Mouse (Mus musculus): ENCODE data around the gene Zfp759. TPM values are rescaled to one million over a fixed set of nuclear protein-coding genes. Genes with fewer than 3 reads are reported as not detected.
"Not testable (repeated sequence)": the region's sequence is repeated elsewhere in the genome, so short reads cannot be mapped to it uniquely, and the experiment has no call there.

Gene Zfp759
- polyA plus RNA-seq (2012; ENCODE audit: insufficient read depth, insufficient read length, missing spikeins) = 2.0 and 2.1 TPM in 2 replicates

GRCm38 (mm10) chr13:67121360-67121759 lies at the start of gene Zfp759:
Gene Zfp759, plus strand, starts transcription at chr13:67121660.
- not testable (repeated sequence) for H3K4me3 ChIP-seq (ENCODE audit: insufficient read depth, low read depth, low read length); H3K27ac ChIP-seq (replicated peaks; ENCODE audit: low read depth, low read length)

DNA sequence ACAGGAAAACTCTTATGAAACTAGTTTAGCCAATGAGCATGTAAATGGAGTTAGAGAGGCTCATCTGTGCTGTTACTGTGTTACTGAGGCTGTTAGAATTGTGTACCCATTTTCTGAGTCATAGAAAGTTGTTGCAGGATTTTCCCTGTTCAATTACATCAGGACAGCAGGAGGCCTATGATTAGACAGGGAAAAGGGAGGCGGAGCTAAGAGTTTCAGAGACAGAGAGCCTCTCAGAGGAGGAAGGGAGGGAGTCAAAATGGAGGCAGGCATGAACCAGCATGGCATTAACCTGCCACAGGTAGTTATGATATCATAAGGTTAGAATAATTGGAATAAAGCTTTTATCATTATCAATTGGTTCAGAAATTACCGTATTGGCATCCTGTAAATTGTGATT lies 48.7 kb upstream of the Zfp759 start:
- H3K4me3 ChIP-seq (ENCODE audit: insufficient read depth, low read depth, low read length) = no peak overlapping the region
- H3K4me1 ChIP-seq (ENCODE audit: control insufficient read depth, insufficient read depth, insufficient read length, low read length) = no peaks in the 10 kb centered on the region
- H3K27ac ChIP-seq (replicated peaks; ENCODE audit: low read depth, low read length) = no peak overlapping the region

More at GRCm38 (mm10) chr13:67121360-67121759, at the start of gene Zfp759:
- not testable (repeated sequence) for H3K4me1 ChIP-seq (ENCODE audit: control insufficient read depth, insufficient read depth, insufficient read length, low read length)

- Histone ChIP-seq H3K4me1 (ENCODE audit: control insufficient read depth, insufficient read depth, insufficient read length, low read length) (no peaks in the 10 kb centered on the region), H3K4me3 (ENCODE audit: insufficient read depth, low read depth, low read length) (no peak overlapping the region)
These were observed 44.2 kb upstream of the Zfp759 start for GRCm38 (mm10) chr13:67077244-67077643.

DNA sequence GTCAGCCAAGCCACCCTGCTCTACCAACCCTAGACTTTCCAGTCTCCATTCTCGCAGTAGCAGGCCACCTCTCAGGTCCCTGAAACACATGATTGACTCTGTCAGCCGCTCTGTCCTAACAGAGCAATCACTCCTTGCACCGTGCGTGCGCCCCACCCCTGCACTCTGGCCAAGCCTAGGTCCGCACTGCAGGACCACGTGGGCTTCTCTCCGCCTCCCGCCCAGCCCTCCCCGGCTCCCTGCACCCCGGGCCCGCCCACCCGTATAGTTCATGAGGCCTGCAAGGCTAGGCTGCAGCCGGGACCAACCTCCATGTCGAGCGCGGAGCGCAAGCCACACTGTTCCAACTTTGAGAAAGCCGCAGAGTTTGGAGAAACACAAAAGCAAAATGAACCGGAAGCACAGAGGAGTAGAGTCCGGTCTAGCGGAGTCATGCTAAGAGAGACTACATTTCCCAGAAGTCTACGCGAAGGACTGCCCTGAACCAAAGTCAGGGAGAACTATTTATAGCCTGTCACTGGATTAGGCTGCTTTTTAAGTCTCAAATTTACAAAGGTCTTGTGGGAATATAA lies 40.2 kb upstream of the Zfp759 start:
- Histone ChIP-seq H3K4me3 (ENCODE audit: insufficient read depth, low read depth, low read length) (peak overlapping the region; percentile 78), H3K27ac (replicated peaks; ENCODE audit: low read depth, low read length) (peak overlapping the region; percentile 79), H3K4me1 (ENCODE audit: control insufficient read depth, insufficient read depth, insufficient read length, low read length) (no peaks in the 10 kb centered on the region)

More at GRCm38 (mm10) chr13:67077244-67077643, 44.2 kb upstream of the Zfp759 start:
- no peak overlapping the region for H3K27ac ChIP-seq (replicated peaks; ENCODE audit: low read depth, low read length)

DNA sequence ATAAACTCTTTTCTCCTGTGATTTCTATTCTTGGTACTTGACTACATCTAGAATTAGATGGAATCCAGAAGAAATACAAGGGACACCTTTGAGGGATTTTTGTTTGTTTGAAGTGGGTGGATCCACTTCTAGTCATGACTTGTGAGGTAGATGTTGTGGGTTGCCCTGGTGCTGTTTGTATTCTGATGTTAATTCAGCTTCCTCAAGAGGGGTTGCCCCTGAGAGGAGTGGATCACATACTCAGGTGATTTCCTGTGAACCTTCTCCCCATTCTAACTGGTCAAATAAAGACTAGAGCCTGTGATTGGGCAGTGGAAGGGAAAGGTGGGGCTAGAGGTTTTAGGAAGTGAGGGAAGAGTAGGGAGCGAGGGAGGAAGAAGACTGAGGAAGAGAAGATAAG lies 39.5 kb upstream of the Zfp759 start:
- Histone ChIP-seq H3K4me3 (ENCODE audit: insufficient read depth, low read depth, low read length) (peak overlapping the region; percentile 78; the same call in 1 of the 2 replicates), H3K27ac (replicated peaks; ENCODE audit: low read depth, low read length) (peak overlapping the region; percentile 24; the same call in 1 of the 2 replicates), H3K4me1 (ENCODE audit: control insufficient read depth, insufficient read depth, insufficient read length, low read length) (no peaks in the 10 kb centered on the region)

DNA sequence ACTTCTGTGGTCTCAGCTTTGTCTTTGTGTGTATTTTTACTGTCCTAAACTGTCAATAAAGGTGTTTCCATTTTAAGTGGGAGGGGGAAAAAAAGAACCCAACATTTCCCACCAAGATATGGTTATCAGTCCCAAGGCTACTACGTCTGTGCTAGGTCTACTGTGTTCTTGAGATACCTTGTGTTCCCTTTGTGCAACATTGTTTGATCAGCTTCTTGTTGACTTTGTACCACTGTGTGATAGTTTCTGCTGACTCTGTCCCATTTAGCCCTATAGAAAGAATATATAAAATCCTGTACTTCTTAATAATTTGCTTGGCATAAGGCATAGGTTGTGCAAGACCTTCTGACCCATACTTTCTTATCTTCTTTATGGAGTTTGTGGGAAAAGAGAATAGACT lies 31.3 kb upstream of the Zfp759 start:
- Histone ChIP-seq H3K27ac (replicated peaks; ENCODE audit: low read depth, low read length) (no peak overlapping the region), H3K4me3 (ENCODE audit: insufficient read depth, low read depth, low read length) (no peak overlapping the region), H3K4me1 (ENCODE audit: control insufficient read depth, insufficient read depth, insufficient read length, low read length) (no peaks in the 10 kb centered on the region)

DNA sequence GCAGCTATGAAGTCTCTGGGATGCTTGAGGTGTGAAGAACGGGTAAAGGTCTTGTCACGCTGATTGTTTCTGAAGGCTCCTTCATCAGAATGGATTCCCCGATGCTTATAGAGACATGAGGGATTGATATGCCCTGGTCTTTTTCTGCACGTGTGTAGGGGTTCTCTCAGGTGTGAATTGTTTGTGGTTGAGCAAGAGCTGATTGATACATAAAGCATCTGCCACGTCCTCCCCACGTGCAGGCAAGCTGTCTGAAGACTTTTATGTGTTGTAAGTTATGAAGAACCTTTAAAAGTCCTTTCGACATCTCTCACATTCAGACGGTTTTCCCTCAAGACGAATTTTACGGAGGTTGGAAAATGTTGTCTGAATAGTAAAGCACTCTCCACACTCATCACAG lies 23.6 kb upstream of the Zfp759 start, which contains the start of gene Zfp708:
TSS of gene Zfp708 (minus strand) at position 101 of the 400 bp plus-strand sequence.
- Histone ChIP-seq H3K4me3 (ENCODE audit: insufficient read depth, low read depth, low read length) (no peak within 1 kb of the TSS), H3K4me1 (ENCODE audit: control insufficient read depth, insufficient read depth, insufficient read length, low read length) (no peaks in the 10 kb centered on the region), H3K27ac (replicated peaks; ENCODE audit: low read depth, low read length) (no peak within 1 kb of the TSS)

- peak overlapping the region; percentile 85 for H3K4me3 ChIP-seq (ENCODE audit: insufficient read depth, low read depth, low read length)
- no peaks in the 10 kb centered on the region for H3K4me1 ChIP-seq (ENCODE audit: control insufficient read depth, insufficient read depth, insufficient read length, low read length)
- H3K27ac ChIP-seq (replicated peaks; ENCODE audit: low read depth, low read length) = no peak overlapping the region; the same call in 1 of the 2 replicates
These were observed 13.8 kb upstream of the Zfp759 start for GRCm38 (mm10) chr13:67107681-67108080.

DNA sequence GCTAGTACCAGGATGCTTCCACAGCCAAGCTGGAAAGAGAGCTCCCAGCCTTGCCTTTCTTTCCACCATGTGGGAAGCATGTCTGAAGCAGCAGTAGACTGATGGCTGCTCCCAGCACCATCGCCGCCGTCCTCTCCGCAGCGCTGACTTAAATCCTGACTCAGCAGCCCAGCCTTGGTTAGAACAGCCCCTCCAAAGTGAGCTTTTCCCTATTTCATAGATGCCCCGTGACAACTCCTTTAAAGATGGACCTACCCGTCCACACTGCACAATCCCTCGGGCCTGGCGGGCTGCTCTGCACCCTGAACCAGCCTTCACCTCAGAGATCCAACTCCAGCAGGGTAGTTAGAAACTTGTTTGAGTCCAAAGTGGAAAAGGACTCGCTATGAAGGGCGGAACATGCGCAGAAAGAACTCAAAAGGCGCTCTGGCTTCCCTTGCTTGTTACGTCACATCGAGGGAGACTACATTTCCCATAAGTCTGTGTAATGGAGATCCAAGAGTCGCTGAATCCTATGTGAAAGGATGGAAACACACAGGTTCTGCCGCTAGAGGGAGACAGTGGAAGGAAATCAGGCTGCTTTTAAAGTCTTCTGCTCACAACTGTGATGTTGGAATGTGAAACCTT lies 13.2 kb upstream of the Zfp759 start, which contains the start of gene Gm28557:
TSS of gene Gm28557 (minus strand) at position 411 of the 627 bp plus-strand sequence.
- Histone ChIP-seq H3K4me1 (ENCODE audit: control insufficient read depth, insufficient read depth, insufficient read length, low read length) (no peaks in the 10 kb centered on the region), H3K4me3 (ENCODE audit: insufficient read depth, low read depth, low read length) (peak within 1 kb of the TSS; percentile 85), H3K27ac (replicated peaks; ENCODE audit: low read depth, low read length) (peak within 1 kb of the TSS; percentile 87)

GRCm38 (mm10) chr13:67108821-67109206 lies 12.6 kb upstream of the Zfp759 start:
- Histone ChIP-seq H3K4me1 (ENCODE audit: control insufficient read depth, insufficient read depth, insufficient read length, low read length) (no peaks in the 10 kb centered on the region), H3K27ac (replicated peaks; ENCODE audit: low read depth, low read length) (no peak overlapping the region), H3K4me3 (ENCODE audit: insufficient read depth, low read depth, low read length) (peak overlapping the region; percentile 39)

DNA sequence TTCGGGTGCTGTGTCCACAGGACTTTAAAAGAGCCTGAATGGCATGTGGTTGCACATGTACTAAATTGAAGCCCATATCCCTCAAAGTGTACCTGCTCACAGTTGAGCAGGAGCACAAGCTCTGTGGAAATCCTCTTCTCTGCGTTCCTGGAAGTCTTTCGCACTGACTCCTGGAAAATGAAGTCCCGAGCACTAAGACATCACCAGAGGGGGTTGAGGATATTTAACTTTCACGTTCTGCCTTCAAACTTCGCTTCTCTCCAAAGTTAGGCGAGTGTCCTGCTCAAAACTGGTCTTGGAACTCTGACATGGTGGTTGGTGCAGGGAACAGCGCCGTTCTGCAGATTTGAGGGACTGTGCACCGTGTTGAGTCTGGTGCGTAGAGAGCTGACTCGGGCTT lies 9.4 kb upstream of the Zfp759 start:
- no peaks in the 10 kb centered on the region for H3K4me1 ChIP-seq (ENCODE audit: control insufficient read depth, insufficient read depth, insufficient read length, low read length)
- H3K27ac ChIP-seq (replicated peaks; ENCODE audit: low read depth, low read length) = no peak overlapping the region
- H3K4me3 ChIP-seq (ENCODE audit: insufficient read depth, low read depth, low read length) = no peak overlapping the region

DNA sequence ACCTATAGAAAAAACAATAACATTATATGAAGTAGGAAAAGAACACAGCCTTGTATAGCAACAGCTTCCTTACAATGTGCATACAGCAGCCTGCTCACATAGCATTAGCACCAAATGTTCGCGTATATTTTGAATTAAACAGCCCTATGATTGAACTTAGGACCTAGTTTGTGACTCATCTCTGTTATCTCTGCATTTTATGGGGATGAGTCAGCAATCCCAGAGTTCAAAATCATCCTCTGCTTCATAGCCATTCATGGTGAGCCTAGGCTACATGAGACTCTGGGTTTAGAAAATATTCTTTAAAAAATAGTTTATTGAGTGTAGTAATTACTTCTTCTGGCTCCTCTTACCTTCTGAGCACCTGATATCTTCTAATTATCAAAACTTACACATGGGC lies 8.2 kb upstream of the Zfp759 start:
- Histone ChIP-seq H3K27ac (replicated peaks; ENCODE audit: low read depth, low read length) (no peak overlapping the region), H3K4me3 (ENCODE audit: insufficient read depth, low read depth, low read length) (no peak overlapping the region), H3K4me1 (ENCODE audit: control insufficient read depth, insufficient read depth, insufficient read length, low read length) (no peaks in the 10 kb centered on the region)

DNA sequence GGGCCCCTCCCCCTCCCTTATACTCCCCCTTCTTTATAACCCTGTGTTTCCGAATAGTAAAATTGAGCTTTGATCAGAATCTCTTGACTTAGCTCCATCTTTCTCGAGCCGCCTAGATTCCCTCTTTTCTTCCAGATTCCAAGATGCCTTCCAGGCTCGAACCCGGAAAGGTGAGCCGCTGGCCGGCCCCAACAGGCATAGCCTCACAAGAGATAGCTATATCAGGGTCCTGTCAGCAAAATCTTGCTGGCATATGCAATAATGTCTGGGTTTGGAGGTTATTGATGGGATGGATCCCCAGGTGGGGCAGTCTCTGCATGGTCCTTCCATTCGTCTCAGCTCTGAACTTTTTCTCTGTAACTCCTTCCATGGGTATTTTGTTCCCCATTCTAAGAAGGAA lies 5.3 kb upstream of the Zfp759 start, which contains the start of gene Rslcan18:
TSS of gene Rslcan18 (minus strand) at position 101 of the 400 bp plus-strand sequence.
- H3K4me3 ChIP-seq (ENCODE audit: insufficient read depth, low read depth, low read length); H3K27ac ChIP-seq (replicated peaks; ENCODE audit: low read depth, low read length); H3K4me1 ChIP-seq (ENCODE audit: control insufficient read depth, insufficient read depth, insufficient read length, low read length): not testable (repeated sequence)

GRCm38 (mm10) chr13:67124460-67124859 lies 3.0 kb downstream of the Zfp759 start:
- Histone ChIP-seq H3K4me3 (ENCODE audit: insufficient read depth, low read depth, low read length) (no peak overlapping the region), H3K27ac (replicated peaks; ENCODE audit: low read depth, low read length) (no peak overlapping the region), H3K4me1 (ENCODE audit: control insufficient read depth, insufficient read depth, insufficient read length, low read length) (no peaks in the 10 kb centered on the region)

GRCm38 (mm10) chr13:67127507-67127906 lies 6.0 kb downstream of the Zfp759 start:
- H3K4me3 ChIP-seq (ENCODE audit: insufficient read depth, low read depth, low read length) = not testable (repeated sequence)

More at GRCm38 (mm10) chr13:67127507-67127906, 6.0 kb downstream of the Zfp759 start:
- H3K27ac ChIP-seq (replicated peaks; ENCODE audit: low read depth, low read length); H3K4me1 ChIP-seq (ENCODE audit: control insufficient read depth, insufficient read depth, insufficient read length, low read length): not testable (repeated sequence)

All from brown adipose tissue, adult 24 weeks (tissue).